Mouse (Mus musculus): ENCODE results near the gene Gm44790. TPM values are rescaled to one million over a fixed set of nuclear protein-coding genes. Genes with fewer than 3 reads are reported as not detected.

The Gm44790 gene
- polyA plus RNA-seq, 1 experiment from 2014 or later, result not detected

DNA sequence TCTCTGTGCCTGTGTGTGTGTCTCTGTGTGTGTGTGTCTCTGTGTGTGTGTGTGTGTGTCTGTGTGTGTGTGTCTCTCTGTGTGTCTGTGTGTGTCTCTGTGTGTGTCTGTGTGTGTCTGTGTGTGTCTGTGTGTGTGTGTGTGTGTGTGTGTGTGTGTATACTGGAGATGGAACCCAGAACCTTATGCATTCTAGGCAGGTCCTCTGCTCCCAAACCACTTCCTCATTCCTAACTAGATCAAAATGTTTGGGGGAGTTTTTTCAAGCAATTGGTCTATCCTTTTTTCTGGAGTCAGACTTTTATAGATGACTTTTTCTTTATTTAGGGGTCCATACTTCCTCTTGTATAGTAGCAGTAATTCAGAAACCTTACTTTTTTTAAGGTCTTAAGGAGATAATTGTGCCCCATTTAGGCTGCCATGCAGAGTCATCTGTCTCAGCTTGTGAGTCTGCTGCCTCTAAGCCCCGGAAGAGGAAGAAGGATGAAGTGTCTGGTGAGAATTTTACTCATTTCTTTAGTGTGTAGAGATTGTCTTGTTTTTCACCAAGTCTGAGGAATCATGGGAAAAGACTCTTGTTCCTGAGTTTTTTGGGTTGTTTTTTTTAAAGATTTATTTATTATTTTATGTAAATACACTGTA lies 20.6 kb downstream of the Gm44790 start:
- 77% methylated on average over 1 of the region's 1 CpGs for WGBS

DNA sequence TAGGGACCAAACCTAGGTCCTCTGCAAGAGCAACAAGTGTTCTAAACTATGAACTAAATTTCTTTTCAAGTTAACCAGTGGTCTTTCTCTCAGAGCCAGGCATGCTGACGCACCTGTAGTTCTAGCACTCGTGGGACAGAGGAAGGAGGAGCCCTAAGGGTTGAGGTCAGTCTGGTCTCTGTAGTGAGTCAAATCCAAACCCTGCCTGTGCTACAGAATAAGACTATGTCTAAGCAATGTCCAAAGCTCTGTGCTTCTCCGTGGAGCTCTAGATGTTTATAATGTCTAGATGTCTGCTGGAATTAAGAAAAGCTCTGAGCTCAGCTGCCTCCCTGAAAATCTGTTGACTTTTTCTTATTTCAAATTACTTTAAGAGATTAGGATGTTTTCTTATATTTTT lies 30.3 kb downstream of the Gm44790 start:
- no peak for ATAC-seq (ENCODE audit: low FRiP score, low read depth)
- 79% methylated on average over 3 of the region's 3 CpGs for WGBS
- H3K4me1 ChIP-seq, result no peaks in the 10 kb centered on the region
- H3K27me3 ChIP-seq, result no peaks in the 10 kb centered on the region
- H3K36me3 ChIP-seq, result peaks cover 73% of the 10 kb centered on the region
- H3K4me3 ChIP-seq, result no peak overlapping the region
- no peaks in the 10 kb centered on the region for H3K9me3 ChIP-seq
- H3K4me2 ChIP-seq (replicated peaks), result no peak overlapping the region
- no peak overlapping the region for H3K27ac ChIP-seq
- H3K9ac ChIP-seq, result no peak overlapping the region

More for the DNA sequence above, 20.6 kb downstream of the Gm44790 start:
- Histone ChIP-seq H3K9me3 (no peaks in the 10 kb centered on the region), H3K27ac (no peak overlapping the region), H3K9ac (no peak overlapping the region), H3K27me3 (no peaks in the 10 kb centered on the region), H3K4me2 (replicated peaks) (no peak overlapping the region), H3K36me3 (peaks cover 69% of the 10 kb centered on the region), H3K4me3 (no peak overlapping the region), H3K4me1 (no peaks in the 10 kb centered on the region)
- ATAC-seq (ENCODE audit: low FRiP score, low read depth), result no peak

DNA sequence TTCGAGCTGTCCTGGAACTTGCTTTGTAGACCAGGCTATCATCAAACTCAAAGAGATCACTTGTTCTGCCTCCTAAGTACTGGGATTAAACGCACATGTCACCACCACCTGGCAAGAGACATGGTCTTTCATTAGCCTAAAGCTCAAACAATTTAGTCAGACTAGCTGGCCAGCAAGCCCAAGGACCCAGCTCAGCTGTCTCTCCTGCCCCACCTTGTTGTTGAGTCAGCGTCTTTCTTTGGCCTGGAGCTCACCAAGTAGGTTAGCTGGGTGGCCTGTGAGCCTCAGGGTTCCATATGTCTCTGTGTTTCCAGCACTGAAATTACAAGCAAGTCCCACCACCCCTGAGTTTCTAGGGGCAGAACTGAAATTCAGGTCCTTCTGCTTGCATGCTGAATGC lies 36.6 kb downstream of the Gm44790 start:
- ATAC-seq (ENCODE audit: low FRiP score, low read depth), result no peak
- Histone ChIP-seq H3K9ac (no peak overlapping the region), H3K27me3 (no peaks in the 10 kb centered on the region), H3K36me3 (peaks cover 72% of the 10 kb centered on the region), H3K4me2 (replicated peaks) (no peak overlapping the region), H3K4me1 (no peaks in the 10 kb centered on the region), H3K27ac (no peak overlapping the region), H3K4me3 (no peak overlapping the region), H3K9me3 (no peaks in the 10 kb centered on the region)
- WGBS, result 90% methylated on average over 3 of the region's 3 CpGs

DNA sequence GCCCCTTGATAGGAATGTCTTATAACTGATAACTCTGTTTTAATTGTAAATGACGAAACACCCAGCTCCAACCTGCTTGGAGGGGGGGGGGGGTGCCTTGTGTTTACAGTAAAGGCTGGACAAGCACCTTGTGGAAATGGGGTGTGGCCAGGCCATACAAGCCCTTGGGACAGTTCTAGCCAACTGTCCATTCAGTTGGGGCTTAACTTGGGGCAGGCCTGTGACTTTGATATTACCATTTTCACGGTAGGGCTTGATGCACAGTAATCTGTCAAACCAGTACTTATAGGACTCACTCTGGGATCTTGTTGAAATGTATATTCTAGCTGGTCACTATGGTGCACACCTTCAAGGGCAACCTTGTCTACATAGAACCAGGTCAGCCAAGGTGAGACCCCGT lies 44.9 kb downstream of the Gm44790 start:
- Histone ChIP-seq H3K9ac (peak overlapping the region; percentile 71; the same call in 1 of the 2 replicates), H3K27ac (peak overlapping the region; percentile 84; the same call in 1 of the 2 replicates), H3K4me2 (replicated peaks) (peak overlapping the region; percentile 76), H3K9me3 (no peaks in the 10 kb centered on the region), H3K27me3 (no peaks in the 10 kb centered on the region), H3K36me3 (peaks cover 31% of the 10 kb centered on the region), H3K4me3 (peak overlapping the region; percentile 44), H3K4me1 (peaks cover 18% of the 10 kb centered on the region)
- 91% methylated on average over 3 of the region's 3 CpGs for WGBS
- ATAC-seq (ENCODE audit: low FRiP score, low read depth), result no peak

DNA sequence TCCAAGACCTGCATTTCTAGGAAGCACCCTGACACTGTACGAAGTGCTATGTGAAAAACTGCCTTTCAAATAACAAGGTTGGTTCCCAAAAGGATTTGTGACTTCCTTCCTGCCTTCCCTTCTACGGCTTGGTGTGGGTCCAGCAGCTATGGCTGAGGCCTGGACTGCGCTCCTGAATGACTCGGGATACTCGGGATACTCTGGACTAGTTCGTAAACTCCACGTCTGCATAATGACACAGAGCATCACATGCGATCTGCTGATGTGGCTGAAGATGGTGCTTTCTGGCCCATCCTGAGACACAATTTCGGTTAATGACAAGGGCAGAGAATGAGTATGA lies 45.3 kb downstream of the Gm44790 start:
- peak overlapping the region; percentile 76 for H3K4me2 ChIP-seq (replicated peaks)
- no peaks in the 10 kb centered on the region for H3K9me3 ChIP-seq
- no peaks in the 10 kb centered on the region for H3K27me3 ChIP-seq
- ATAC-seq (ENCODE audit: low FRiP score, low read depth), result no peak; the same call in 1 of the 2 replicates
- peaks cover 28% of the 10 kb centered on the region for H3K36me3 ChIP-seq
- WGBS, result 23% methylated on average over 9 of the region's 9 CpGs
- peaks cover 18% of the 10 kb centered on the region for H3K4me1 ChIP-seq
- peak overlapping the region; percentile 71 for H3K9ac ChIP-seq
- peak overlapping the region; percentile 84 for H3K27ac ChIP-seq
- H3K4me3 ChIP-seq, result peak overlapping the region; percentile 44

DNA sequence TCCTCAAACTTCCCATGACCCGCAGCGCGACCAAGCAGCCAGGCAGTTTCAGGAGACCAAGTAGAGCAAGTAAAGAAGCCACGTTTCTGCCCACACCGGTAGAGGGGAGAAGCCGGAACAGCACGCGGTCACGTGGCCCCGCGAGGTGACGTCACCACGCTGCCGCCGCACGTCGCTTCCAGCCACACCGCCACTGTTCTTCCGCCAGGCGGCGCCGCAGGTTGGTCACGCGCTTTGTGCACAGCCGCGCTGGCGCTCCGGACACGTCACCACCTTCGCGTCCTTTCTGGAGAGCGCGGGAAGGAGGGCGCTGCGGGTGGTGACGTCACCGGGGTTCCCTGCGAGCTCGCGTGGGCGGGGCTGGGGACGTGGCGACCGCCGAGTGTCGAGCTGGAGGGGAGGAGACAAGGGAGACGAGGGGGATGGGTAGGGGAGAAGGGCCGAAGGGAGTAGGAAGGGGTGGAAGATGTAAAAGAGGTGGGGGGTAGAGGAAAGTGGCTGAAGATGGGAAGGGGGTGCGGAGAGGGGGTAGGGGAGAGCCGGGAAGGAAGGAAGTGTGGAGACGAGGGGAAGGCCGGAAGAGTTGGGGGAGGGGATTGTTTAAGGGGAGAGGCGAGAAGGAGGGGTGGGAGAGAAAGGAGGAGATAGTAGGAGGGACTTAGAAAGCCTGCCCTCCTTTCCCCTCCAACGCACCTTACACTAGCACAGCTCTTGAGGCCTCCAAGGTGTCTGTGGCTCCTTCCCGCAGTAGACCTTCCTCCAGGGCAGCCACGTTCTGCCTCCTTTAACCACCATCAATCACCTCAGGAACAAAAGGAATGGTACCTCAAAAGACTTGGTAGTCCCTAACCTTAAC lies 45.9 kb downstream of the Gm44790 start:
- WGBS, result under 1% methylated on average over 56 of the region's 56 CpGs
- Histone ChIP-seq H3K9me3 (no peaks in the 10 kb centered on the region), H3K36me3 (peaks cover 25% of the 10 kb centered on the region), H3K27ac (peak overlapping the region; percentile 91), H3K9ac (peak overlapping the region; percentile 71), H3K4me2 (replicated peaks) (peak overlapping the region; percentile 76), H3K4me1 (peaks cover 19% of the 10 kb centered on the region), H3K27me3 (no peaks in the 10 kb centered on the region), H3K4me3 (peak overlapping the region; percentile 44)
- peak; percentile 95 for ATAC-seq (ENCODE audit: low FRiP score, low read depth)

DNA sequence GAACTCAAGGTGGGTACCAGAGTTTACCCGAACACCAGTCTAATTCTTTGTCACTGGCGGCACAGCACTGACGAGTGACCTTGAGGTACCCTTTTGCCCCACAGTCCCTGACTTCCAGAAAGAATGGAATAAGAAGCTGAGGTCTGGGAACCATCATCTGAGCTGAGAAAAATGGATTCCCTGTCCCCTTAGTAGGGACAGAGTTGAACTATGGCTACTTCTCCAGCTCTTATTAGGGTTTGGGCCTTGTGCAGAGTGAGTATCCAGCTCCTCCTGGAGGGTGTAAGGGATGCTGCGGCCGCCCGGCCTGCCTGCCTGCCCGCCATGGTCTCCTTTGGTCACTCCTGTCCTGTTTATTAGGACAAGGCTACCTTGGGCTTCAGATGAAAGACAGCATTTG lies 46.6 kb downstream of the Gm44790 start:
- peak overlapping the region; percentile 60 for H3K9ac ChIP-seq
- peaks cover 26% of the 10 kb centered on the region for H3K4me1 ChIP-seq
- peaks cover 17% of the 10 kb centered on the region for H3K36me3 ChIP-seq
- no peaks in the 10 kb centered on the region for H3K27me3 ChIP-seq
- H3K9me3 ChIP-seq, result no peaks in the 10 kb centered on the region
- ATAC-seq (ENCODE audit: low FRiP score, low read depth), result no peak
- H3K4me2 ChIP-seq (replicated peaks), result peak overlapping the region; percentile 68
- WGBS, result 69% methylated on average over 7 of the region's 7 CpGs
- peak overlapping the region; percentile 91 for H3K27ac ChIP-seq
- peak overlapping the region; percentile 44 for H3K4me3 ChIP-seq

DNA sequence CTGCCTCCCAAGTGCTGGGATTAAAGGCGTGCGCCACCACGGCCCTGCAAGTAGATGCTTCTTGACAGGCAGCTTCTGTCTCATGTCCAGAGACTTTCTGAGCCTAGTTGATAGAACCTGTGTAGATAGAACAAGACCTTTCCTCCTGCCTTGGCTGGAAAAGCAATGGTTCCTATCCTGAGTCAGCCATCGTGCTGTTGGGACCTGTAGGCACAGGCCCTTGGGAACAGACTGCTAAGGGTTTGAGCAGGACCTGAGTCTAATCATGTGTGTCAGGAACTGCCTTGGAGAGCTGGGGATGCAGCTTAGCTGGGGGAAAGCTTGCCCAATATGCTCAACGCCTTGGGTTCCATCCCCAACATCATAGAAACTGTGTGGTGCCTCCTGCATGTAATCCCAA lies 47.6 kb downstream of the Gm44790 start:
- Histone ChIP-seq H3K9me3 (no peaks in the 10 kb centered on the region), H3K4me3 (no peak overlapping the region), H3K4me2 (replicated peaks) (no peak overlapping the region), H3K36me3 (peaks cover 10% of the 10 kb centered on the region), H3K27ac (no peak overlapping the region), H3K27me3 (no peaks in the 10 kb centered on the region), H3K9ac (no peak overlapping the region), H3K4me1 (peaks cover 36% of the 10 kb centered on the region)
- 98% methylated on average over 5 of the region's 5 CpGs for WGBS
- ATAC-seq (ENCODE audit: low FRiP score, low read depth), result no peak

DNA sequence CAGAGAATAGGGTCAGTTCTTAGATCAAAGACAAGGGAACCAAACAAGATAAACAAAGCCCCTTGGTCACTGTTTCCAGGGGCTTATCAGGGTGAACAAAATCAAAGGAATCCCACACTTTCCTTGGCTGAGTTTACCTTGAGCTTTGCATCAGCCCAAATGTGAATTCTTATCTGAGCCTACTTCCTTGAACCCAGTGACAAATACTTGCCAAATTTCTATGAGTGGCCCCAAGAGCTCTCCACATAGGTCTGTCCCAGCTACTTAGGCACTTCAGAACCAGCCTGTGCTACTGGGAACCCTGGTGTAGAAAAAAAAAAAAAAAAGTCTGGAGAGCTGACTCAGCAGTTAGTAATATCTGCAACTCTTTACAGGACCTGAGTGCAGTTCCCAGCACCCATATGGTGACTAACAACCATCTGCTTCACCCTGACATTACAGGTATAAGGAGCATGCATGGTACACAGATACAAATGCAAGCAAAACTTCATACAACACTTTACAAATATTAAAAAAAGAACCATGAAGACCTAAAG lies 48.3 kb downstream of the Gm44790 start:
- no peak for ATAC-seq (ENCODE audit: low FRiP score, low read depth)
- no peak overlapping the region for H3K27ac ChIP-seq
- no peak overlapping the region for H3K4me3 ChIP-seq
- H3K9ac ChIP-seq, result no peak overlapping the region
- peaks cover 7% of the 10 kb centered on the region for H3K36me3 ChIP-seq
- peaks cover 43% of the 10 kb centered on the region for H3K4me1 ChIP-seq
- no peak overlapping the region for H3K4me2 ChIP-seq (replicated peaks)
- H3K9me3 ChIP-seq, result no peaks in the 10 kb centered on the region
- no peaks in the 10 kb centered on the region for H3K27me3 ChIP-seq

DNA sequence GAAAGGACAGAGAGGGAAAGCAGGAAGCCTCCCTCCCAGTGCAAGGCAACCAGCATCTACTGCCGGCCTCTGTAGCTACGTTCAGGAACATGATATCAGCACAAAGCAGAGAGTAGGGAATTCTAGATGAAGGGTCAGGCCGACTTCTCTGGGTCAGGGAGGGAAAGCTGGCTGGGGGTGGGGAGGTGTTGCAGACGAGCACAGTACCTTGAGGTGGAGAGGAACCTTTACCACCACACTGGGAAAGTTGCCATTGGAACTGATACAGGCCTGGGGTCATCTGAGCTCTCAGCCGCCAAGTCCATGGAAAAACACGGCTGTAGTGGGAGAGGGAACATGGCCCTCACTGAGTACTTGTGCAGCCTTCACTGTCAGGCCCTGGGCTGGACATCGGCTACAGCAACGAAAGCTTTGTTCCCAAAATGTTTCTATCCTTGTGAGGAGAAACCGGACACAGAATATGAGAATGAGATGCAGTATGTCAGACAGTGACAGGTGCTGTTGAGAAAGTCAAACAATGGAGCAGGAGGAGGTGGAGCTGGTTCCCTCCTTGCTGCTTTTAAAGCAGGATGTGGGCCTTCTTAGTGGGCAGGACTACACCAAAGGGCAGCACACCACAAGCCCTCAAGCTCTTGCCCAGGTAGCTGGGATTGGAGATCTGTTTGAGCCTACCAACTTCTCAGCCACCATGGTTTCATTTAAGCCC lies 49.2 kb downstream of the Gm44790 start:
- Histone ChIP-seq H3K9me3 (no peaks in the 10 kb centered on the region), H3K27ac (peak overlapping the region; percentile 63; the same call in 1 of the 2 replicates), H3K9ac (no peak overlapping the region), H3K4me1 (peaks cover 52% of the 10 kb centered on the region), H3K27me3 (no peaks in the 10 kb centered on the region), H3K36me3 (no peaks in the 10 kb centered on the region), H3K4me2 (replicated peaks) (no peak overlapping the region), H3K4me3 (no peak overlapping the region)
- no peak for ATAC-seq (ENCODE audit: low FRiP score, low read depth)
- 72% methylated on average over 9 of the region's 9 CpGs for WGBS

DNA sequence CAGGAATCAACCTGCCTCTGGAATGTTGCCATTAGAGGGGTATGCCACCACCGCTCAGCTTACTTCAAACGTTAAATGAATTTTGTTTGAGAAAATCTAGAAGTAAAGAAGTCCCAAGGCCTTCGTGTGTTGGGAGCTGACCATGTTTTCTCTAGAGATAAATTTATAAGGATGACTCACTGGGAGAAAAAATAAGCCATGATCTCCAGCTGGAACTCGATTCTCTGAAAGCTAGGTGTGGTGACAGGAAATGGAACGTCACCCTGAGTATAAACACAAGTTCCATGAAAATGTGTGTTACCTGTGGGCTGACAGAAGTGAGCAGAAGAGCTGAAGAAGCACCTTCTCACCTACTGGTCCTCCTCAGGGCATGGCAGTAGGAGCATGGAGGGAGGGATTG lies 50.5 kb downstream of the Gm44790 start:
- no peak overlapping the region; the same call in 1 of the 2 replicates for H3K27ac ChIP-seq
- no peaks in the 10 kb centered on the region for H3K36me3 ChIP-seq
- H3K9me3 ChIP-seq, result no peaks in the 10 kb centered on the region
- WGBS, result 81% methylated on average over 5 of the region's 5 CpGs
- H3K4me3 ChIP-seq, result no peak overlapping the region
- peaks cover 59% of the 10 kb centered on the region for H3K4me1 ChIP-seq
- H3K27me3 ChIP-seq, result no peaks in the 10 kb centered on the region
- ATAC-seq (ENCODE audit: low FRiP score, low read depth), result no peak
- no peak overlapping the region for H3K4me2 ChIP-seq (replicated peaks)
- H3K9ac ChIP-seq, result no peak overlapping the region

DNA sequence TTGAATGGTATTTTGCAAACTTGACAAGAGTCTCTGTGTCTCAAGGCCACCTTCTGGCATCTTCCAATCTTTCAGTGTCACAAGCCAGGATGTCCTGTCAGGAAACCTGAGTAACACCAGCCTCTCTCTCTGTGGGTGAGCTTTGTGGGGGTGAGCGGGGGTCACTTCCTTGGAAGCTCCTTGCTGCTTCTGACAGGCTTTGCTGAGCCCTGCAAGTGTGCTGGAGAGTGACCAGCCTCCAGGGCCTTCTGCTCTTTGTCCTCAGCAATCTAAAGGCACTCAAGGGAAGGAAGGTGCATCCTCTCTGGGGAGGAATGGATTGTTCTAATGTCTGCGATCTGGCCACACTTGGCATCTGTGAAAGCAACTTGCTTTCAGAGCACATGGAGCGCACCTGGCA lies 52.9 kb downstream of the Gm44790 start:
- Histone ChIP-seq H3K9ac (0 out of 2 replicates have a peak overlapping the region, but pooled peaks have one; percentile 43), H3K4me2 (replicated peaks) (peak overlapping the region; percentile 55), H3K4me3 (no peak overlapping the region), H3K36me3 (no peaks in the 10 kb centered on the region), H3K27me3 (no peaks in the 10 kb centered on the region), H3K9me3 (no peaks in the 10 kb centered on the region), H3K4me1 (peaks cover 46% of the 10 kb centered on the region), H3K27ac (peak overlapping the region; percentile 97)
- ATAC-seq (ENCODE audit: low FRiP score, low read depth), result no peak
- WGBS, result 44% methylated on average over 3 of the region's 3 CpGs

Measured in limb, embryonic 13.5 days (tissue).